Mouse (Mus musculus) ES-Bruce4 (cell line): ENCODE measurements around the gene Rapgef5.

Source experiments
- CTCF ChIP-seq: IDR thresholded peaks from one replicate; pipeline ENCODE4 v1.8.1; 2011; ENCODE audit warnings: low read depth, low read length
- EP300 ChIP-seq: IDR thresholded peaks from 2 replicates; pipeline ENCODE4 v1.6.1; 2011; ENCODE audit warnings: low read depth, low read length; ENCODE audit not compliant: insufficient read depth
- POLR2A ChIP-seq: IDR thresholded peaks from one replicate; pipeline ENCODE4 v1.8.1; 2011; ENCODE audit warnings: low read length; ENCODE audit not compliant: insufficient read depth

- TF ChIP-seq POLR2A (no peak), CTCF (no peak), EP300 (no peak)
Measured at GRCm38 (mm10) chr12:117691336-117691735, 175.1 kb downstream of the Rapgef5 start.
